9 mouse cellular contexts compared by ENCODE assay signal in genomic region chr13:21936968-21937367, GRCm38 (mm10). TPM values are rescaled to one million over a fixed set of nuclear protein-coding genes. Genes with fewer than 3 reads are reported as not detected.
A peak's percentile ranks its signal among the peaks of the same experiment; 100 is the strongest.
DNase-seq lines count a peak whose midpoint lies in the region; ATAC-seq and TF ChIP-seq lines count a peak whose summit lies in the region.
"Had no signal": no experiment of that assay in that cellular context is flagged by ENCODE, and none has a peak within 500 bp of the region (broad histone marks: within the 10 kb centered on the region; RNA-seq: fewer than 3 reads in every experiment).

No protein-coding gene starts in this region.

- no peaks in the 10 kb centered on the region for H3K36me3 ChIP-seq in forebrain, embryonic 10.5 days (replicated peaks)
- no peaks in the 10 kb centered on the region for H3K36me3 ChIP-seq in forebrain, embryonic 16.5 days (ENCODE audit: control insufficient read depth, insufficient read depth)
- H3K36me3 ChIP-seq in MEL (ENCODE audit: control insufficient read depth in 1 of 2, insufficient read depth in 2 of 2, low read length in 2 of 2) = peaks cover 0 to 9% of the 10 kb centered on the region in 2 experiments; a peak in 2 of 4 replicates
- no peaks in the 10 kb centered on the region for H3K36me3 ChIP-seq in hindbrain, embryonic 15.5 days
- no peaks in the 10 kb centered on the region for H3K36me3 ChIP-seq in lung, embryonic 15.5 days

- H3K9me3 ChIP-seq in forebrain, embryonic 10.5 days = no peaks in the 10 kb centered on the region
- H3K9me3 ChIP-seq in forebrain, embryonic 16.5 days (ENCODE audit: control insufficient read depth, low read length) = no peaks in the 10 kb centered on the region
- H3K9me3 ChIP-seq in MEL (replicated peaks; ENCODE audit: insufficient read depth, low read length) = no peaks in the 10 kb centered on the region
- no peaks in the 10 kb centered on the region for H3K9me3 ChIP-seq in hindbrain, embryonic 15.5 days
- H3K9me3 ChIP-seq in lung, embryonic 15.5 days = no peaks in the 10 kb centered on the region

- H3K4me3 ChIP-seq in forebrain, embryonic 10.5 days = peak overlapping the region; percentile 53
- no peak overlapping the region for H3K4me3 ChIP-seq in forebrain, embryonic 16.5 days (replicated peaks; ENCODE audit: low read length)
- peak overlapping the region; percentile 52 to 76 for H3K4me3 ChIP-seq in MEL (ENCODE audit: control insufficient read depth in 1 of 2, insufficient read depth in 1 of 2, low read depth in 2 of 2, low read length in 2 of 2)
- H3K4me3 ChIP-seq in embryonic fibroblast, embryonic 13.5 days (ENCODE audit: insufficient read depth, low read length) = peak overlapping the region; percentile 48
- 0 out of 2 replicates have a peak overlapping the region, but pooled peaks have one; percentile 1 for H3K4me3 ChIP-seq in hindbrain, embryonic 15.5 days
- peak overlapping the region; percentile 25 for H3K4me3 ChIP-seq in lung, embryonic 15.5 days

- WGBS in forebrain, embryonic 10.5 days = 0% methylated on average over 17 of the region's 17 CpGs
- 3% methylated on average over 17 of the region's 17 CpGs for WGBS in forebrain, embryonic 16.5 days
- 5% methylated on average over 17 of the region's 17 CpGs for WGBS in hindbrain, embryonic 15.5 days
- WGBS in lung, embryonic 15.5 days = 5% methylated on average over 17 of the region's 17 CpGs

- H3K4me1 ChIP-seq in forebrain, embryonic 10.5 days = peaks cover 41% of the 10 kb centered on the region
- peaks cover 5% of the 10 kb centered on the region; the same call in 1 of the 2 replicates for H3K4me1 ChIP-seq in forebrain, embryonic 16.5 days (replicated peaks; ENCODE audit: control insufficient read depth, insufficient read depth, low read length)
- no peaks in the 10 kb centered on the region; a peak in 1 of 4 replicates for H3K4me1 ChIP-seq in MEL (ENCODE audit: control insufficient read depth in 1 of 2, insufficient read depth in 2 of 2, low read length in 2 of 2)
- no peaks in the 10 kb centered on the region; the same call in 1 of the 2 replicates for H3K4me1 ChIP-seq in embryonic fibroblast, embryonic 13.5 days (ENCODE audit: control insufficient read depth, insufficient read depth, low read length)
- no peaks in the 10 kb centered on the region for H3K4me1 ChIP-seq in hindbrain, embryonic 15.5 days (replicated peaks)
- H3K4me1 ChIP-seq in lung, embryonic 15.5 days = peaks cover 16% of the 10 kb centered on the region

- H3K27me3 ChIP-seq in forebrain, embryonic 10.5 days (ENCODE audit: poor library complexity, severe bottlenecking) = no peaks in the 10 kb centered on the region
- 0 out of 2 replicates have a peak, but pooled peaks cover 4% of the 10 kb centered on the region for H3K27me3 ChIP-seq in forebrain, embryonic 16.5 days (replicated peaks; ENCODE audit: control insufficient read depth, insufficient read depth, low read length)
- no peaks in the 10 kb centered on the region for H3K27me3 ChIP-seq in MEL (ENCODE audit: control insufficient read depth in 1 of 2, insufficient read depth in 2 of 2, low read length in 2 of 2)
- H3K27me3 ChIP-seq in hindbrain, embryonic 15.5 days = peaks cover 14% of the 10 kb centered on the region; the same call in 1 of the 2 replicates
- H3K27me3 ChIP-seq in lung, embryonic 15.5 days = no peaks in the 10 kb centered on the region

- H3K79me2 ChIP-seq in MEL (ENCODE audit: control insufficient read depth, insufficient read depth, low read length, poor library complexity) = no peaks in the 10 kb centered on the region

- TF ChIP-seq POLR2A in MEL (IDR thresholded peaks at IDR 0.05; ENCODE audit: control insufficient read depth in 1 of 2, insufficient read depth in 1 of 2, low read depth in 1 of 2, low read length in 2 of 2, poor library complexity in 1 of 2) = no peak
- no peak for TF ChIP-seq POLR2A in embryonic fibroblast, embryonic 13.5 days (IDR thresholded peaks at IDR 0.05; ENCODE audit: low read depth, low read length)

- DNase-seq in forebrain, embryonic 10.5 days (ENCODE audit: extremely low spot score, low spot score) = peak; percentile 89
- peak; percentile 94 for DNase-seq in MEL (ENCODE audit: low read depth, low spot score)
- DNase-seq in spleen, adult 12 weeks (ENCODE audit: low spot score) = peak; percentile 45
- no peak for DNase-seq in gastrocnemius, postnatal 10 days

- no peak overlapping the region for H3K4me2 ChIP-seq in forebrain, embryonic 16.5 days (ENCODE audit: low read length)
- H3K4me2 ChIP-seq in hindbrain, embryonic 15.5 days = peak overlapping the region; percentile 20
- peak overlapping the region; percentile 37 for H3K4me2 ChIP-seq in lung, embryonic 15.5 days

- TF ChIP-seq RAD21 in MEL (IDR thresholded peaks at IDR 0.05; ENCODE audit: low read depth, low read length) = no peak

- ATAC-seq in forebrain, embryonic 16.5 days = no peak
- ATAC-seq in hindbrain, embryonic 15.5 days (ENCODE audit: low FRiP score, low read depth) = no peak
- ATAC-seq in lung, embryonic 15.5 days (ENCODE audit: borderline replicate concordance, extremely low read depth, low FRiP score, low TSS enrichment) = no peak

- no peak overlapping the region for H3K27ac ChIP-seq in forebrain, embryonic 10.5 days
- H3K27ac ChIP-seq in forebrain, embryonic 16.5 days (ENCODE audit: low read length) = no peak overlapping the region
- no peak overlapping the region for H3K27ac ChIP-seq in MEL (ENCODE audit: control insufficient read depth, low read depth, low read length)
- no peak overlapping the region for H3K27ac ChIP-seq in embryonic fibroblast, embryonic 13.5 days (ENCODE audit: insufficient read depth, low read length)
- no peak overlapping the region for H3K27ac ChIP-seq in hindbrain, embryonic 15.5 days (replicated peaks)
- no peak overlapping the region for H3K27ac ChIP-seq in lung, embryonic 15.5 days

- H3K9ac ChIP-seq in forebrain, embryonic 16.5 days (replicated peaks; ENCODE audit: low read depth, low read length) = no peak overlapping the region
- H3K9ac ChIP-seq in MEL (ENCODE audit: control insufficient read depth, low read depth, low read length, poor library complexity, severe bottlenecking) = peak overlapping the region; percentile 46
- no peak overlapping the region for H3K9ac ChIP-seq in hindbrain, embryonic 15.5 days
- H3K9ac ChIP-seq in lung, embryonic 15.5 days = no peak overlapping the region

- TF ChIP-seq CTCF in MEL (IDR thresholded peaks at IDR 0.05 in 2 of 3, conservative IDR thresholded peaks at IDR 0.05 in 1 of 3; ENCODE audit: control insufficient read depth in 1 of 3, insufficient read depth in 1 of 3, low read depth in 2 of 3, low read length in 3 of 3, poor library complexity in 1 of 3, severe bottlenecking in 1 of 3) = no peak
- no peak for TF ChIP-seq CTCF in embryonic fibroblast, embryonic 13.5 days (IDR thresholded peaks at IDR 0.05; ENCODE audit: borderline replicate concordance, insufficient read depth, low read length)

- no peak for TF ChIP-seq EP300 in MEL (IDR thresholded peaks at IDR 0.05; ENCODE audit: low read depth in 1 of 2, low read length in 2 of 2)

TF ChIP-seq in MEL, 35 proteins besides CTCF, POLR2A, EP300 and RAD21:
- TF ChIP-seq NELFE (IDR thresholded peaks at IDR 0.05; ENCODE audit: low read depth, low read length) = no peak
- TF ChIP-seq TBP (IDR thresholded peaks at IDR 0.05; ENCODE audit: low read depth, low read length) = peak; percentile 100
- 0 out of 2 replicates have a peak, but pooled peaks have one; percentile 2 for TF ChIP-seq GATA1 (IDR thresholded peaks at IDR 0.05; ENCODE audit: low read depth, low read length)

RNA-seq across cellular contexts. Expression of gene Zfp184, which starts 7.9 kb away (rescaled TPM):
- 24.3 and 26.8 TPM in 2 replicates for polyA plus RNA-seq in forebrain, embryonic 10.5 days (2016; fragmentation: Nextera tagmentation; extraction: Ambion mirVana)
- 24.8 and 25.7 TPM in 2 replicates for polyA plus RNA-seq in forebrain, embryonic 16.5 days (2015; fragmentation: Nextera tagmentation; extraction: Ambion mirVana)
- total RNA-seq in MEL (2012; rRNA removed) = 0.42 and 0.52 TPM in 2 replicates
- 1 to 10 TPM in 1 of 2 experiments, not detected in 1; 1.0 TPM for polyA plus RNA-seq in MEL (2012; ENCODE audit: insufficient read depth in 1 of 2, insufficient read length in 2 of 2, low read depth in 1 of 2, low replicate concordance in 2 of 2, missing spikeins in 1 of 2)
- 2.9 and 5.0 TPM in 2 replicates for polyA plus RNA-seq in embryonic fibroblast, embryonic 13.5 days (2011; ENCODE audit: insufficient read length, low read depth, missing spikeins)
- polyA plus RNA-seq in hindbrain, embryonic 15.5 days (2015; fragmentation: Nextera tagmentation; extraction: Ambion mirVana) = 11.7 and 12.3 TPM in 2 replicates
- polyA plus RNA-seq in lung, embryonic 15.5 days (2015; fragmentation: Nextera tagmentation; extraction: Ambion mirVana) = 11.6 and 13.3 TPM in 2 replicates
- 1 to 10 TPM in 1 of 2 experiments, under 1 TPM in 1; 0.73 to 1.2 TPM for total RNA-seq in gastrocnemius, postnatal 10 days (2021)

RNA-seq across cellular contexts. Expression of gene Pom121l2, which starts 44.0 kb away (rescaled TPM):
- 0.09 TPM in 1 of 2 replicates, not detected in the other for polyA plus RNA-seq in forebrain, embryonic 10.5 days (2016; fragmentation: Nextera tagmentation; extraction: Ambion mirVana)
- not detected in 2 replicates for polyA plus RNA-seq in forebrain, embryonic 16.5 days (2015; fragmentation: Nextera tagmentation; extraction: Ambion mirVana)
- not detected in 2 replicates for total RNA-seq in MEL (2012; rRNA removed)
- not detected for polyA plus RNA-seq in MEL (2012; ENCODE audit: insufficient read depth in 1 of 2, insufficient read length in 2 of 2, low read depth in 1 of 2, low replicate concordance in 2 of 2, missing spikeins in 1 of 2)
- polyA plus RNA-seq in embryonic fibroblast, embryonic 13.5 days (2011; ENCODE audit: insufficient read length, low read depth, missing spikeins) = 0.23 and 0.32 TPM in 2 replicates
- polyA plus RNA-seq in hindbrain, embryonic 15.5 days (2015; fragmentation: Nextera tagmentation; extraction: Ambion mirVana) = 0.08 TPM in 1 of 2 replicates, not detected in the other
- polyA plus RNA-seq in lung, embryonic 15.5 days (2015; fragmentation: Nextera tagmentation; extraction: Ambion mirVana) = 0.09 and 0.32 TPM in 2 replicates
- total RNA-seq in gastrocnemius, postnatal 10 days (2021) = not detected
- polyA plus RNA-seq: large intestine, adult 2 months had no signal
